In the genomic region with DNA sequence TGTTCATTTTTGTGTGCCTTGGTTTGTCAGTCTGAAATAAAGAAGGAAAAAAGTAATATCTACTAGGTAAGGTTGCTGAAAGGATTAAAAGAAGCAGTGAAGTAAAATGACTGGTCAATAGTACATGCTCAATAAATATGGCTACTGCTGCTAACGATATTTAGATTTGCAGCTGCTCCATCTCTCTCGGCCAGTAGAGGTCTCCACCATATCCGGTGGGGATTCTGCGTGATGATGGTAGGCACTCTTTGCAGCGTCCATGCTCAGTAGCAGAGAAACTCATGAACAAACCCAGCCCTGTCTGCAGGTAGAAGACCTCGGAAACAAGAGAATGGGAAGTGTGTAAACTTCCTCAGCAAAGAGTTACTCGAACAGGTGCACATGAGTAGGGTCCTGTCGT, we compare ENCODE assay signal across 20 mouse cellular contexts. TPM values are rescaled to one million over a fixed set of nuclear protein-coding genes. Genes with fewer than 3 reads are reported as not detected.
DNase-seq lines count a peak whose midpoint lies in the region; ATAC-seq and TF ChIP-seq lines count a peak whose summit lies in the region.
"Had no signal": no experiment of that assay in that cellular context is flagged by ENCODE, and none has a peak within 500 bp of the region (broad histone marks: within the 10 kb centered on the region; RNA-seq: fewer than 3 reads in every experiment).

No protein-coding gene starts in this region.

- no peaks in the 10 kb centered on the region for H3K9me3 ChIP-seq in liver, embryonic 14.5 days (ENCODE audit: control insufficient read depth, low read length)
- H3K9me3 ChIP-seq in liver, embryonic 12.5 days (replicated peaks): no peaks in the 10 kb centered on the region
- no peaks in the 10 kb centered on the region for H3K9me3 ChIP-seq in ES-Bruce4 (replicated peaks; ENCODE audit: control insufficient read depth, insufficient read depth, low read length, poor library complexity, severe bottlenecking)
- H3K9me3 ChIP-seq: embryonic facial prominence, embryonic 10.5 days; heart, embryonic 15.5 days; hindbrain, embryonic 12.5 days had no signal

- TF ChIP-seq CTCF in liver, embryonic 14.5 days (IDR thresholded peaks at IDR 0.05; ENCODE audit: low read depth): 0 out of 2 replicates have a peak, but pooled peaks have one; percentile 28
- TF ChIP-seq CTCF in ES-Bruce4 (IDR thresholded peaks at IDR 0.05; ENCODE audit: low read depth, low read length): peak; percentile 56
- TF ChIP-seq CTCF in cortical plate, adult 2 months (IDR thresholded peaks at IDR 0.05; ENCODE audit: extremely low read depth, insufficient read depth, low read length): peak; percentile 11; the same call in 1 of the 2 replicates

- no peak overlapping the region for H3K4me2 ChIP-seq in liver, embryonic 14.5 days (ENCODE audit: low read depth)
- H3K4me2 ChIP-seq in liver, embryonic 12.5 days: no peak overlapping the region
- H3K4me2 ChIP-seq: heart, embryonic 15.5 days; hindbrain, embryonic 12.5 days had no signal

- TF ChIP-seq POLR2A in ES-Bruce4 (IDR thresholded peaks at IDR 0.05; ENCODE audit: insufficient read depth, low read length): no peak
- TF ChIP-seq POLR2A in cortical plate, adult 2 months (IDR thresholded peaks at IDR 0.05; ENCODE audit: extremely low read depth, insufficient read depth, low read length): no peak

- H3K27me3 ChIP-seq in liver, embryonic 14.5 days (ENCODE audit: control insufficient read depth, insufficient read depth, low read length): no peaks in the 10 kb centered on the region
- no peaks in the 10 kb centered on the region for H3K27me3 ChIP-seq in liver, embryonic 12.5 days (replicated peaks)
- H3K27me3 ChIP-seq in ES-Bruce4 (ENCODE audit: control insufficient read depth, insufficient read depth, low read length, poor library complexity, severe bottlenecking): no peaks in the 10 kb centered on the region
- H3K27me3 ChIP-seq: heart, embryonic 15.5 days; hindbrain, embryonic 12.5 days had no signal

- no peak for ATAC-seq in liver, embryonic 14.5 days (ENCODE audit: insufficient read depth)
- no peak for ATAC-seq in liver, embryonic 12.5 days
- ATAC-seq in monocyte, adult 5-6 weeks (replicated peaks; ENCODE audit: insufficient number of reproducible peaks, low FRiP score, low TSS enrichment, poor library complexity, severe bottlenecking): no peak

- 66% methylated on average over 8 of the region's 8 CpGs for WGBS in liver, embryonic 14.5 days (ENCODE audit: insufficient replicate concordance)
- 62% methylated on average over 8 of the region's 8 CpGs for WGBS in liver, embryonic 12.5 days (ENCODE audit: insufficient replicate concordance)

- DNase-seq in liver, embryonic 14.5 days (ENCODE audit: low read depth in 3 of 3, low spot score in 3 of 3): no peak
- peak; percentile 49 for DNase-seq in A20 (ENCODE audit: low read depth, low spot score)
- DNase-seq in natural killer cell, adult 2 months (ENCODE audit: low spot score in 2 of 2): no peak
- DNase-seq: adrenal gland, adult 8-10 months; cerebellum, adult 9-10 months; gastrocnemius, postnatal 36 days; kidney, adult 8-10 months; right cerebral cortex, adult 18-20 months; thymus, postnatal 14 days had no signal

- H3K9ac ChIP-seq in liver, embryonic 14.5 days (replicated peaks): no peak overlapping the region
- no peak overlapping the region for H3K9ac ChIP-seq in liver, embryonic 12.5 days
- H3K9ac ChIP-seq in ES-Bruce4 (ENCODE audit: low read depth, poor library complexity, severe bottlenecking): no peak overlapping the region
- H3K9ac ChIP-seq: heart, embryonic 15.5 days; hindbrain, embryonic 12.5 days had no signal

- no peaks in the 10 kb centered on the region for H3K36me3 ChIP-seq in liver, embryonic 14.5 days (replicated peaks; ENCODE audit: control insufficient read depth, insufficient read depth, low read depth)
- H3K36me3 ChIP-seq in liver, embryonic 12.5 days: no peaks in the 10 kb centered on the region
- H3K36me3 ChIP-seq in ES-Bruce4 (ENCODE audit: control insufficient read depth, insufficient read depth, low read length, poor library complexity, severe bottlenecking): no peaks in the 10 kb centered on the region
- H3K36me3 ChIP-seq: embryonic facial prominence, embryonic 10.5 days; heart, embryonic 15.5 days; hindbrain, embryonic 12.5 days had no signal

- H3K4me3 ChIP-seq in liver, embryonic 14.5 days (ENCODE audit: insufficient read depth in 1 of 2, low read depth in 2 of 2, low read length in 2 of 2): no peak overlapping the region
- no peak overlapping the region for H3K4me3 ChIP-seq in liver, embryonic 12.5 days
- H3K4me3 ChIP-seq in ES-Bruce4 (ENCODE audit: low read depth, low read length): no peak overlapping the region
- H3K4me3 ChIP-seq in cortical plate, adult 2 months (ENCODE audit: insufficient read depth, low read length): no peak overlapping the region
- H3K4me3 ChIP-seq: embryonic facial prominence, embryonic 10.5 days; heart, embryonic 15.5 days; hindbrain, embryonic 12.5 days had no signal

- no peak overlapping the region for H3K27ac ChIP-seq in liver, embryonic 14.5 days
- H3K27ac ChIP-seq in liver, embryonic 12.5 days: no peak overlapping the region
- H3K27ac ChIP-seq in ES-Bruce4 (ENCODE audit: insufficient read depth, low read length): no peak overlapping the region
- H3K27ac ChIP-seq in cortical plate, adult 2 months (ENCODE audit: insufficient read depth, low read length): no peak overlapping the region
- H3K27ac ChIP-seq: embryonic facial prominence, embryonic 10.5 days; heart, embryonic 15.5 days; hindbrain, embryonic 12.5 days; macrophage had no signal

- no peak for TF ChIP-seq EP300 in liver, embryonic 14.5 days (IDR thresholded peaks at IDR 0.05; ENCODE audit: low read depth)
- TF ChIP-seq EP300 in ES-Bruce4 (IDR thresholded peaks at IDR 0.05; ENCODE audit: insufficient read depth, low read depth, low read length): no peak

- no peaks in the 10 kb centered on the region for H3K4me1 ChIP-seq in liver, embryonic 14.5 days (replicated peaks; ENCODE audit: control insufficient read depth in 2 of 2, insufficient read depth in 2 of 2, low read length in 1 of 2)
- no peaks in the 10 kb centered on the region for H3K4me1 ChIP-seq in liver, embryonic 12.5 days
- no peaks in the 10 kb centered on the region for H3K4me1 ChIP-seq in ES-Bruce4 (ENCODE audit: control insufficient read depth, insufficient read depth, low read length)
- H3K4me1 ChIP-seq in cortical plate, adult 2 months (ENCODE audit: control insufficient read depth, insufficient read depth, low read length): no peaks in the 10 kb centered on the region
- H3K4me1 ChIP-seq: hindbrain, embryonic 12.5 days had no signal

RNA-seq across cellular contexts. Expression of gene Drd3, which starts 0.9 kb away (rescaled TPM):
- 0.03 TPM in 1 of 2 replicates, not detected in the other for polyA plus RNA-seq in liver, embryonic 14.5 days (2012; rRNA removed)
- polyA plus RNA-seq in liver, embryonic 14.5 days (2014; fragmentation: Nextera tagmentation; extraction: Ambion mirVana): not detected in 2 replicates
- not detected in 2 replicates for polyA plus RNA-seq in liver, embryonic 12.5 days (2016; fragmentation: Nextera tagmentation; extraction: Ambion mirVana)
- polyA plus RNA-seq in ES-Bruce4 (2011; ENCODE audit: insufficient read depth, insufficient read length, low read depth, missing spikeins): not detected in 2 replicates
- 0.17 and 0.25 TPM in 2 replicates for polyA plus RNA-seq in cortical plate, adult 2 months (2012; rRNA removed)
- total RNA-seq in monocyte, adult 5-6 weeks (2017): not detected in 3 replicates
- total RNA-seq: adrenal gland, adult 8-10 months; gastrocnemius, postnatal 36 days; layer of hippocampus, adult 18-20 months; liver, adult 2 months; neutrophil, adult 5-6 weeks had no signal
- polyA plus RNA-seq: embryonic facial prominence, embryonic 10.5 days; heart, embryonic 15.5 days; hindbrain, embryonic 12.5 days; liver, adult 2 months; macrophage had no signal
